Mouse (Mus musculus) midbrain, postnatal 0 days (tissue): ENCODE data around the gene Zfp14. TPM values are rescaled to one million over a fixed set of nuclear protein-coding genes. Genes with fewer than 3 reads are reported as not detected.
A peak's percentile ranks its signal among the peaks of the same experiment; 100 is the strongest.

Experiments used
- ATAC-seq: fragments of 200-750 bp; cut with Nextera tagmentation; 2 replicates; pipeline ENCODE4 v1.8.0; 2017; ENCODE audit warnings: moderate number of reproducible peaks, mild to moderate bottlenecking, moderate TSS enrichment, moderate library complexity; ENCODE audit not compliant: low FRiP score
- DNase-seq: peaks from one replicate; pipeline ENCODE4 v3.0.0-alpha.2; 2015; ENCODE audit warnings: low spot score
- H3K27ac ChIP-seq: fragments of 300-500 bp; sonication (generic); 2 replicates; pipeline ENCODE4 v1.5.1; 2014; ENCODE audit warnings: low read depth, mild to moderate bottlenecking, low read length, mixed read lengths
- H3K27me3 ChIP-seq: fragments of 300-500 bp; sonication (generic); 2 replicates; pipeline ENCODE4 v1.6.1; 2014; ENCODE audit warnings: low read length, control low read depth, mixed read lengths; ENCODE audit not compliant: insufficient read depth
- H3K36me3 ChIP-seq: fragments of 300-500 bp; sonication (generic); 2 replicates; pipeline ENCODE4 v1.6.1; 2014; ENCODE audit warnings: low read length, control low read depth, mixed read lengths; ENCODE audit not compliant: insufficient read depth
- H3K4me1 ChIP-seq: fragments of 300-500 bp; sonication (generic); 2 replicates; pipeline ENCODE4 v1.6.1; 2014; ENCODE audit warnings: mild to moderate bottlenecking, control low read depth, antibody characterized with exemption, low read length, mixed read lengths; ENCODE audit not compliant: insufficient read depth
- H3K4me2 ChIP-seq: fragments of 300-500 bp; sonication (generic); 2 replicates; pipeline ENCODE4 v1.6.1; 2014; ENCODE audit warnings: low read depth, mild to moderate bottlenecking, low read length, mixed read lengths; ENCODE audit not compliant: poor library complexity, severe bottlenecking
- H3K4me3 ChIP-seq: fragments of 300-500 bp; sonication (generic); 2 replicates; pipeline ENCODE4 v1.5.1; 2014; ENCODE audit warnings: low read depth, mild to moderate bottlenecking, low read length, moderate library complexity
- H3K9ac ChIP-seq: fragments of 300-500 bp; sonication (generic); replicated peaks from 2 replicates; pipeline ENCODE4 v1.6.1; 2014; ENCODE audit warnings: mild to moderate bottlenecking, low read length, moderate library complexity, mixed read lengths; ENCODE audit not compliant: poor library complexity, severe bottlenecking
- H3K9me3 ChIP-seq: fragments of 300-500 bp; sonication (generic); 2 replicates; pipeline ENCODE4 v1.6.1; 2016; ENCODE audit warnings: low read length, control low read depth
- CTCF ChIP-seq: IDR thresholded peaks from 2 replicates; pipeline ENCODE4 v1.5.1; 2016; ENCODE audit warnings: antibody characterized with exemption, mild to moderate bottlenecking
- WGBS: fragments of 180-500 bp; shearing (Covaris S2); extraction: QIAGEN DNeasy Blood & Tissue Kit; methylation state at CpG from one replicate; pipeline ENCODE4 v1.1.7; 2014; 5-methylcytosine and 5-hydroxymethylcytosine counted together
- polyA plus RNA-seq: library from polyadenylated mRNA; unstranded; fragments of >200 nt; fragmentation: Nextera tagmentation; extraction: Ambion mirVana; gene quantifications from 2 replicates; pipeline ENCODE4 v1.2.1, GENCODE M21; 2015
- total RNA-seq: library from RNA; depleted of rRNA; stranded (reverse); fragments of >200 nt; gene quantifications from 2 replicates; pipeline ENCODE4 v1.2.3, GENCODE M21; 2014; rRNA removed

Gene Zfp14
- 13.0 and 16.5 TPM in 2 replicates for total RNA-seq
- polyA plus RNA-seq = 5.8 and 8.7 TPM in 2 replicates

GRCm38 (mm10) chr7:30050882-30051548 lies at the start of gene Zfp14:
TSS of gene Zfp14 (minus strand) at chr7:30051380.
- Histone ChIP-seq H3K36me3 (peaks cover 3% of the 10 kb centered on the region; the same call in 1 of the 2 replicates), H3K4me2 (peak within 1 kb of the TSS; percentile 79), H3K9ac (peak within 1 kb of the TSS; percentile 82), H3K27me3 (no peaks in the 10 kb centered on the region), H3K4me3 (peak within 1 kb of the TSS; percentile 73), H3K27ac (peak within 1 kb of the TSS; percentile 78), H3K9me3 (no peaks in the 10 kb centered on the region), H3K4me1 (no peaks in the 10 kb centered on the region)
- WGBS = under 1% methylated on average over 40 of the region's 40 CpGs
- no peak for TF ChIP-seq CTCF
- ATAC-seq (peak; percentile 98), DNase-seq (peak; percentile 95)

GRCm38 (mm10) chr7:30099297-30099696 lies 48.1 kb upstream of the Zfp14 start:
- Histone ChIP-seq H3K9ac (no peak overlapping the region), H3K27me3 (no peaks in the 10 kb centered on the region), H3K4me2 (no peak overlapping the region), H3K4me1 (peaks cover 3% of the 10 kb centered on the region; the same call in 1 of the 2 replicates), H3K36me3 (peaks cover 22% of the 10 kb centered on the region), H3K27ac (no peak overlapping the region), H3K9me3 (no peaks in the 10 kb centered on the region), H3K4me3 (no peak overlapping the region)
- no peak for ATAC-seq
- no peak for DNase-seq
- WGBS = 95% methylated on average over 13 of the region's 13 CpGs
- TF ChIP-seq CTCF = no peak

- DNase-seq = peak; percentile 10
- H3K4me1 ChIP-seq = peaks cover 3% of the 10 kb centered on the region; the same call in 1 of the 2 replicates
- TF ChIP-seq CTCF = no peak
- no peak for ATAC-seq
- no peaks in the 10 kb centered on the region for H3K27me3 ChIP-seq
- peak overlapping the region; percentile 90 for H3K9ac ChIP-seq
- peaks cover 5% of the 10 kb centered on the region; the same call in 1 of the 2 replicates for H3K36me3 ChIP-seq
- 2% methylated on average over 5 of the region's 5 CpGs for WGBS
- H3K27ac ChIP-seq = peak overlapping the region; percentile 94; the same call in 1 of the 2 replicates
- peak overlapping the region; percentile 68 for H3K4me2 ChIP-seq
- H3K9me3 ChIP-seq = no peaks in the 10 kb centered on the region
- peak overlapping the region; percentile 62 for H3K4me3 ChIP-seq
These were observed 44.5 kb upstream of the Zfp14 start for GRCm38 (mm10) chr7:30095551-30096125.

GRCm38 (mm10) chr7:30094646-30095429 lies 43.7 kb upstream of the Zfp14 start, which contains the start of gene Zfp260:
TSS of gene Zfp260 (plus strand) at chr7:30094777.
- H3K9me3 ChIP-seq = no peaks in the 10 kb centered on the region
- H3K27me3 ChIP-seq = no peaks in the 10 kb centered on the region
- peak within 1 kb of the TSS; percentile 62 for H3K4me3 ChIP-seq
- peak; percentile 98 for DNase-seq
- peak; percentile 41 for TF ChIP-seq CTCF
- H3K4me2 ChIP-seq = peak within 1 kb of the TSS; percentile 68
- WGBS = under 1% methylated on average over 26 of the region's 26 CpGs
- H3K27ac ChIP-seq = peak within 1 kb of the TSS; percentile 94
- no peaks in the 10 kb centered on the region; the same call in 1 of the 2 replicates for H3K36me3 ChIP-seq
- peak; percentile 80 for ATAC-seq
- peaks cover 3% of the 10 kb centered on the region; the same call in 1 of the 2 replicates for H3K4me1 ChIP-seq
- H3K9ac ChIP-seq = peak within 1 kb of the TSS; percentile 90

- Histone ChIP-seq H3K4me2 (peak overlapping the region; percentile 68), H3K4me1 (peaks cover 6% of the 10 kb centered on the region; the same call in 1 of the 2 replicates), H3K27me3 (no peaks in the 10 kb centered on the region), H3K27ac (0 out of 2 replicates have a peak overlapping the region, but pooled peaks have one; percentile 94), H3K9ac (no peak overlapping the region), H3K4me3 (peak overlapping the region; percentile 62; the same call in 1 of the 2 replicates), H3K9me3 (no peaks in the 10 kb centered on the region), H3K36me3 (no peaks in the 10 kb centered on the region; the same call in 1 of the 2 replicates)
- DNase-seq = no peak
- no peak for ATAC-seq
- 76% methylated on average over 6 of the region's 6 CpGs for WGBS
- no peak for TF ChIP-seq CTCF
These were observed 42.8 kb upstream of the Zfp14 start for GRCm38 (mm10) chr7:30093918-30094415.
